Mouse (Mus musculus) intestine, postnatal 0 days (tissue): ENCODE results near the gene Per1. TPM values are rescaled to one million over a fixed set of nuclear protein-coding genes. Genes with fewer than 3 reads are reported as not detected.

Experiments
- ATAC-seq: fragments of 200-750 bp; cut with Nextera tagmentation; 2 replicates; pipeline ENCODE4 v1.8.0; 2017; ENCODE audit warnings: mild to moderate bottlenecking, moderate TSS enrichment, moderate library complexity
- H3K27ac ChIP-seq: fragments of 300-500 bp; sonication (generic); 2 replicates; pipeline ENCODE4 v1.5.1; 2014; ENCODE audit warnings: mild to moderate bottlenecking, low read depth, low read length, moderate library complexity
- H3K27me3 ChIP-seq: fragments of 300-500 bp; sonication (generic); replicated peaks from 2 replicates; pipeline ENCODE4 v1.6.1; 2014; ENCODE audit warnings: low read length, mixed read lengths; ENCODE audit not compliant: control insufficient read depth, insufficient read depth
- H3K36me3 ChIP-seq: fragments of 300-500 bp; sonication (generic); 2 replicates; pipeline ENCODE4 v1.6.1; 2014; ENCODE audit warnings: mild to moderate bottlenecking, moderate library complexity; ENCODE audit not compliant: control insufficient read depth, insufficient read depth
- H3K4me1 ChIP-seq: fragments of 300-500 bp; sonication (generic); replicated peaks from 2 replicates; pipeline ENCODE4 v1.6.1; 2014; ENCODE audit warnings: antibody characterized with exemption, low read length, mixed read lengths; ENCODE audit not compliant: control insufficient read depth, insufficient read depth
- H3K4me2 ChIP-seq: fragments of 300-500 bp; sonication (generic); replicated peaks from 2 replicates; pipeline ENCODE4 v1.6.1; 2014; ENCODE audit warnings: low read depth, mild to moderate bottlenecking, moderate library complexity
- H3K4me3 ChIP-seq: fragments of 300-500 bp; sonication (generic); 2 replicates; pipeline ENCODE4 v1.5.1; 2014; ENCODE audit warnings: low read depth, low read length
- H3K9ac ChIP-seq: fragments of 300-500 bp; sonication (generic); 2 replicates; pipeline ENCODE4 v1.6.1; 2014; ENCODE audit warnings: mild to moderate bottlenecking, low read depth, low read length
- H3K9me3 ChIP-seq: fragments of 300-500 bp; sonication (generic); 2 replicates; pipeline ENCODE4 v1.6.1; 2016; ENCODE audit warnings: mixed run types; ENCODE audit not compliant: control insufficient read depth
- CTCF ChIP-seq: sonication (generic); IDR thresholded peaks from 2 replicates; pipeline ENCODE4 v1.5.1; 2016; ENCODE audit warnings: low read depth, mild to moderate bottlenecking, control low read depth, antibody characterized with exemption, moderate library complexity
- WGBS: fragments of 180-500 bp; shearing (Covaris S2); extraction: QIAGEN DNeasy Blood & Tissue Kit; methylation state at CpG from one replicate; pipeline ENCODE4 v1.1.7; 2014; 5-methylcytosine and 5-hydroxymethylcytosine counted together
- polyA plus RNA-seq: library from polyadenylated mRNA; unstranded; fragments of >200 nt; fragmentation: Nextera tagmentation; extraction: Ambion mirVana; gene quantifications from 2 replicates; pipeline ENCODE4 v1.2.1, GENCODE M21; 2015

Gene Per1
- polyA plus RNA-seq, 1 experiment from 2014 or later = 11.3 TPM

DNA sequence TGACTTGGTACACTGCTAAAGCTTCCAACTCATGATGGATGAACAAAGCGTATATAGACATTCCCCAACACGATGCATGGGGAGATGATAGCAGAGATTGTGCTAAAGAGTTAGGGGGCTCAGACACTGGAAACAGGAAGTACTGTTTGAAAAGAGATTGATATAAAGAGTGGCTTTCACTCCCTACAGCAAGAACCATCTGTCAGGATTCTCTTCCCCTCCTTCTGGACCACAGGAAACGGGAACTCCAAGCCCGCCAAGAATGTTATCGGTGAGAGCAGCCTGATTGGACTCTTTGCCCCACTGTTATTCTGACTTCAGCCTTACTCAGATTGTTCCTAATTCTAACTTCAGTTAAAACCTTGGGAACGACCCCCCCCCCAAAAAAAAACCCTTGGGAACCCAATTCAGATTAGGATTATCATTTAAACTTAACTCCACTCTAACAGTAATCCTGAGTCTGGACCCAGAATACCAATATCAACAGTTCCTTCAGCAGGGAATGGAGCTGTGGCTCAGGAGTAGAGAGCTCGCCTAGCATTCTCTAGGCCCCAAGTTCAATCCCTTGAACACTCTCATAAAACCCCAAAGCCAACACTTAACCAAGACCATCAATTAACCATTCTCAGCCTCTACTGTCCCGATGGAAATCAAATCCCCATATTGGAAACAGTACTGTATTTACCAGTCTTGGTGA, 33.6 kb downstream of the Per1 start:
- ATAC-seq = no peak
- Histone ChIP-seq H3K9ac (no peak overlapping the region), H3K4me1 (no peaks in the 10 kb centered on the region), H3K27ac (no peak overlapping the region), H3K36me3 (no peaks in the 10 kb centered on the region), H3K4me2 (no peak overlapping the region), H3K27me3 (peaks cover 7% of the 10 kb centered on the region; the same call in 1 of the 2 replicates), H3K4me3 (no peak overlapping the region), H3K9me3 (no peaks in the 10 kb centered on the region)
- 72% methylated on average over 8 of the region's 8 CpGs for WGBS
- TF ChIP-seq CTCF = no peak

DNA sequence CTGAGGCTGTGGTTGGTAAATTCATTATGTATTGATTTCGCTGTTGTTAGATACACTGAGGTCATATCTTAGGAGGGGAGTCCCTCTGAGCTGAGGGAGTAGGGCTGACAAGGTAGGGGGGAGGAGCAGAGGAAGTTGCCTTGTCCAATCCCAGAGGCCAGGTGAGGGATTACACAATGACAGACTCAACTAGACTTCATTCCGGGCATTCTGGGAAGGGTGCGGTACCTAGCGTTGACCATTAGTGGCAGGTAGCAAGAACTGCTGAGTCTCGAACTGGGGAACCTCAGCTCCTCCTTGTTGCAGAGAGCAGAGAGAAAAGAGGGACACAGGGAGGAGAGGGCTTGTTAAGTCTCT, 38.5 kb downstream of the Per1 start:
- Histone ChIP-seq H3K9me3 (no peaks in the 10 kb centered on the region), H3K27ac (no peak overlapping the region), H3K4me1 (peaks cover 7% of the 10 kb centered on the region; the same call in 1 of the 2 replicates), H3K4me3 (peak overlapping the region; percentile 42; the same call in 1 of the 2 replicates), H3K4me2 (peak overlapping the region; percentile 73), H3K9ac (no peak overlapping the region), H3K27me3 (no peaks in the 10 kb centered on the region), H3K36me3 (no peaks in the 10 kb centered on the region)
- no peak for TF ChIP-seq CTCF
- peak; percentile 61 for ATAC-seq
- 24% methylated on average over 5 of the region's 5 CpGs for WGBS

DNA sequence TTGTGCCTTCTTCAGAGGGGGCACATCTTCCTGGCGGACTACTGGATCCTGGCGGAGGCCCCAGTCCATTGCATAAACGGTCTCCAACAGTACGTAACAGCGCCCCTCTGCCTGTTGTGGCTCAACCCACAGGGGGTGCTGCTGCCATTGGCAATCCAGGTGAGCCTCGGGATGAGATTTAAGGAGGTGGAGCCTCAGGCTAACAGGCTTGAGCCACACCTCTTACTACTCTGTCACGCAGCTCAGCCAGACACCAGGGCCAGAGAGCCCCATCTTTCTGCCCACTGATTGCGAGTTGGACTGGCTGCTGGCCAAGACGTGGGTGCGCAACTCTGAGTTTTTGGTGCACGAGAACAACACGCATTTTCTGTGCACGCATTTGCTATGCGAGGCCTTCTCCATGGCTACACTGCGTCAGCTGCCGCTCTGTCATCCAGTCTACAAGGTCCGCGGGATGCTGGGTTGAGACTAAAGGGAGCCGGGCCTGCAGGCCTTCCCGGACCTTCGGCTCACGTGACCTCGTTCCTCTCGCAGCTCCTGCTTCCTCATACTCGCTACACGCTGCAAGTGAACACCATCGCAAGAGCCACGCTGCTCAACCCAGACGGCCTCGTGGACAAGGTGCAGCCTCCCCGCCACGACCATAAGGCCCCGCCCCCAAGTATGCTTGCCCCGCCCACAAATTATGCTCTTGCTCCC, 39.1 kb downstream of the Per1 start:
- Histone ChIP-seq H3K9ac (no peak overlapping the region; the same call in 1 of the 2 replicates), H3K27ac (no peak overlapping the region; the same call in 1 of the 2 replicates), H3K4me3 (peak overlapping the region; percentile 42), H3K4me1 (peaks cover 7% of the 10 kb centered on the region; the same call in 1 of the 2 replicates), H3K9me3 (no peaks in the 10 kb centered on the region), H3K27me3 (no peaks in the 10 kb centered on the region), H3K36me3 (no peaks in the 10 kb centered on the region), H3K4me2 (peak overlapping the region; percentile 73)
- WGBS = 3% methylated on average over 34 of the region's 34 CpGs
- peak; percentile 77 for ATAC-seq
- TF ChIP-seq CTCF = peak; percentile 77

DNA sequence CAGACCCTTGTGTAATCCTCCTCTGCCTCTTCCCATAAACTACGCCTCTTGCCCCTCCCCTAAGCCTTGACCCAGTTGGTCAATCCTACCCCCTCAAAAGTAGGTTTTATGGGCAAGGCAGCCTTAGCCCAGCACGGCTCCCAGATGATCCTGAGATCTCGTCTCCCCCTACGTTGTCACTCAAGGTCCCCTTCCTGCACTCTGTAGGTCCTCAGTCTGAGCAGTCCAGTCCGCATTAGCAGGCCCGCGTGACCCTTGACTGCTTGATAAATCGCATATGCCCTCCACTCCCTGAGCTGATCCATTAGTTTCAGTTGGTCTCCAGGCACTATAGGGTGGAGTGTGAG, 39.6 kb downstream of the Per1 start:
- Histone ChIP-seq H3K9me3 (no peaks in the 10 kb centered on the region), H3K4me1 (peaks cover 7% of the 10 kb centered on the region; the same call in 1 of the 2 replicates), H3K9ac (no peak overlapping the region; the same call in 1 of the 2 replicates), H3K27ac (no peak overlapping the region), H3K4me2 (peak overlapping the region; percentile 73), H3K27me3 (no peaks in the 10 kb centered on the region), H3K4me3 (peak overlapping the region; percentile 42), H3K36me3 (no peaks in the 10 kb centered on the region)
- TF ChIP-seq CTCF = no peak
- 32% methylated on average over 8 of the region's 8 CpGs for WGBS
- no peak for ATAC-seq

DNA sequence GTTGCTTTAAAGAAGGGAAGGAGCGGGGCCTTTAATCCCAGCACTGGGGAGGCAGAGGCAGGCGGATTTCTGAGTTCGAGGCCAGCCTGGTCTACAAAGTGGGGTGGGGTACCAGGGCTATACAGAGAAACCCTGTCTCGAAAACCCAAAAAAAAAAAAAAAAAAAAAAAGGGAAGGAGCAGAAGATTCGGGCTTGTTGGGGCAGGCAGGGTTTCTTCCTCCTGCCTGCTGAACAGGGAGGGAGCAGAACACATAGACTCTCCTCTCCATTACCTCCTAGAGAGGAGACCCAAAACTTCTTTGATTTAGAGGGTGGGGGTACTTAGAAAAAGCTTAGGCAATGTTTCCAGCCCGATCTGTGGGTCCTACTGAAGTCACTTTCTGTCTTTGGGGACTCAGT, 40.3 kb downstream of the Per1 start:
- H3K27ac ChIP-seq = no peak overlapping the region
- H3K4me2 ChIP-seq = no peak overlapping the region
- no peaks in the 10 kb centered on the region for H3K36me3 ChIP-seq
- no peak for ATAC-seq
- no peak for TF ChIP-seq CTCF
- no peak overlapping the region for H3K9ac ChIP-seq
- 93% methylated on average over 5 of the region's 6 CpGs for WGBS
- H3K27me3 ChIP-seq = no peaks in the 10 kb centered on the region
- peaks cover 7% of the 10 kb centered on the region; the same call in 1 of the 2 replicates for H3K4me1 ChIP-seq
- H3K9me3 ChIP-seq = no peaks in the 10 kb centered on the region
- no peak overlapping the region for H3K4me3 ChIP-seq

DNA sequence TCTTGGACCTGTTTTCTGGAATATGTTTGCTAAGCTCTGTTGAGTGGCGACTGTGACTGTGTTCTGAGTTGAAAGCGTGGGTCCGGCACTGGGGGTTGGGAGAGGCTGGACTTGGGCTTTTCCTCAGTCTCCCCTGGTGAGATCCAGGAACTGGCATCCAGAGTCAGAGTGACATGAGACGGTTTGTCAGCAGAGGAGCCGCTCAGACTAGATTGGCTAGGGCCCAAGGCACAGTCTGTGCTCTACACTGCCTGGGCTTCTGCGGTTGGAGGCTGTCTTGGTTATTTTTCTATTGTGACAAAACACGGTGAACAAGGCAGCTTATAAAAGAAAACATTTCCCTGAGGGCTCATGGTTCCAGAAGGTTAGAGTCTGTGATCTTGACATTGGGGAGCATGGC, 52.5 kb downstream of the Per1 start:
- H3K4me2 ChIP-seq = no peak overlapping the region
- H3K4me1 ChIP-seq = no peaks in the 10 kb centered on the region
- 0 out of 2 replicates have a peak, but pooled peaks cover 4% of the 10 kb centered on the region for H3K27me3 ChIP-seq
- no peaks in the 10 kb centered on the region for H3K36me3 ChIP-seq
- no peak for ATAC-seq
- H3K4me3 ChIP-seq = no peak overlapping the region
- TF ChIP-seq CTCF = no peak
- 69% methylated on average over 7 of the region's 7 CpGs for WGBS
- no peaks in the 10 kb centered on the region for H3K9me3 ChIP-seq
- no peak overlapping the region for H3K9ac ChIP-seq
- no peak overlapping the region for H3K27ac ChIP-seq
